Mouse (Mus musculus) neural tube, embryonic 14.5 days (tissue): ENCODE results near the gene Adam22. TPM values are rescaled to one million over a fixed set of nuclear protein-coding genes. Genes with fewer than 3 reads are reported as not detected.

Experiments
- microRNA-seq: library from miRNA; unstranded; fragments of <30 nt; microRNA quantifications from one replicate; pipeline ENCODE4, GENCODE M21; 2016
- polyA plus RNA-seq: library from polyadenylated mRNA; unstranded; fragments of >200 nt; fragmentation: Nextera tagmentation; extraction: Ambion mirVana; gene quantifications from 2 replicates; pipeline ENCODE4 v1.2.1, GENCODE M21; 2014

Adam22 gene
- polyA plus RNA-seq, 1 experiment from 2014 or later, result 59.9 TPM

Small RNA genes within 50 kb of the gene (microRNA-seq; reads per million reads assigned to microRNA genes)
- gene Gm24196, result not detected

Other genes starting within 250 kb of the Adam22 start
- 9.5 and 13.1 TPM in 2 replicates for gene Dbf4, start 54.6 kb upstream of the Adam22 start, polyA plus RNA-seq
- gene Slc25a40, start 54.7 kb upstream of the Adam22 start, polyA plus RNA-seq, result 11.1 and 11.4 TPM in 2 replicates